Mouse (Mus musculus) gastrocnemius, adult 8-10 months (tissue): ENCODE results near the gene Pm20d1. TPM values are rescaled to one million over a fixed set of nuclear protein-coding genes. Genes with fewer than 3 reads are reported as not detected.

Experiments used
- DNase-seq, 2 experiments: peaks; one replicate each; pipeline ENCODE4 v3.0.0; 2022; ENCODE audit warnings: low spot score in 2 of 2
- total RNA-seq, 4 experiments: library from RNA; stranded (reverse); gene quantifications; 2 replicates each; pipeline ENCODE4 v1.2.4; 2022

Pm20d1 gene
- total RNA-seq: under 1 TPM; 0.40 to 0.51 (median 0.44) TPM

DNA sequence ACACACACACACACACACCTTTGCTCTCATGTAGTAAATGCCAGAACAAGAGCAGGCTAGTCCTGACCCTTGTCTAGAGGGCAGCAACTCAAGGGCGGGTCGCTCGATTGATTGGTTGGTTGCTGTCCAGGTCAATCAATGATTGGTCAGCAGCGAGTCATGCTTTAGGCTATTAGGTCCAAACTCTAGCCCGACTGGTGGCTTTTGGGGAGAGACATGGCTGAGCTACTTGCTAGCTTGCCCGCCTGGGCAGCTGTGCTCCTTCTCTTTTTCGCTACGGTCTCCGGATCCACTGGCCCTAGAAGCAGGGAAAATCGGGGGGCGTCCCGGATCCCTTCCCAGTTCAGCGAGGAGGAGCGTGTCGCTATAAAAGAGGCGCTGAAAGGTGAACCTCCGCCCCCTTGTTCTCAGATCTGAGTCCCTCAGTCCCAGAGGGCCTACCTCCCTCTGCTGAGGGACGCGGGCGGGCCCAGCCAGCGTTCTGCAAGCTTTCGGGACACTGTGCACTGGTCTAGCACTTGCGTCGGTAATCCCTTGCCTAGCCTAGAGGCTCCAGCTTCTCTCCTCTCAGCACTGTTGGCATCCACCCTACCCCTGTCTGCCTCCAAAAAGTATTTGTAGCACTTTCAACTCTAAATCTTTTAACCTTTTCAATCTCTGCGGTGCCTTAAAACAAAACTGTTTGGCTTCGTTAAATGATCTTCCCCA lies at the start of gene Pm20d1:
TSS of gene Pm20d1 (plus strand) at position 180 of the 708 bp plus-strand sequence.
- DNase-seq: peak in 1 of 2 experiments; percentile 16

DNA sequence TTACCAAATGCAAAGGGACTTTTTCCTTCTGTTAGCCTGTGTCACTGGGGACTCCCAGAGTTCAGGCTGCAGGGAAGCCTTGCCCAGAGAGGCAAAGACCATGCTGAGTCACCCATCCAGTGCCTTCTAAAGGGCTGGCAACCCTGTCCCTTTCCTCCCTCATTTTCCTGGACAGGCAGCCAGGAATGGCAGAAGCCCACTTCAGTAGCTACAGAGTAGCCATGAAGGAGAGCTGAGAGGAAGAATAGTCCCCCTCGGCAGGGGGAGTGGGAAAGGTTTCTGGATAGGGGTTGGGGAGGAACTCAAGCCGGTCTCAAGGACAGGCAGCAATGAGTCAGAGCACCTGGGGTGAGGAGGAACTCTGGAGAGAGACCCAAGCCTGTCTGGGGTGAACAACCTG lies 49.4 kb upstream of the Pm20d1 start:
- no peak for DNase-seq

DNA sequence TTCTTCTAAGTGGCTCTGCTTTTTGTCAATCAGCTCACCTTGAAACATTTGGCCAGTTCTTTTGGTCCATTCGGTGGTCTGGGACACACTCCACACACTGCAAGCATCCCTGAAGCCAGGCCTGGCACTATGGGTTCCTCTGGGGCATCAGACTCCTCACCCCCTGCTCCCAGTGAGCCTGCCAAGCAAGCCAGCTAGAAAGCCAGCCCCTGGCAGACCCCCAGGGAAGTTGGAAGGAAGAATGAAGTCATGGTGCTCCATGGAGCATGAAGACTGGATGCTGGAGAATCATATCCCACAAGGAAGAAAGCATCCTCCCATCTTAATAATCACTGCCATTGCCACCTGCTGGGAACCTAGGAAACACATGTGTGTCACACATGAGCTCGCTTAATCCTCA lies 48.5 kb upstream of the Pm20d1 start:
- DNase-seq: no peak

GRCm38 (mm10) chr1:131749706-131750545 lies 47.3 kb upstream of the Pm20d1 start:
- DNase-seq: no peak

DNA sequence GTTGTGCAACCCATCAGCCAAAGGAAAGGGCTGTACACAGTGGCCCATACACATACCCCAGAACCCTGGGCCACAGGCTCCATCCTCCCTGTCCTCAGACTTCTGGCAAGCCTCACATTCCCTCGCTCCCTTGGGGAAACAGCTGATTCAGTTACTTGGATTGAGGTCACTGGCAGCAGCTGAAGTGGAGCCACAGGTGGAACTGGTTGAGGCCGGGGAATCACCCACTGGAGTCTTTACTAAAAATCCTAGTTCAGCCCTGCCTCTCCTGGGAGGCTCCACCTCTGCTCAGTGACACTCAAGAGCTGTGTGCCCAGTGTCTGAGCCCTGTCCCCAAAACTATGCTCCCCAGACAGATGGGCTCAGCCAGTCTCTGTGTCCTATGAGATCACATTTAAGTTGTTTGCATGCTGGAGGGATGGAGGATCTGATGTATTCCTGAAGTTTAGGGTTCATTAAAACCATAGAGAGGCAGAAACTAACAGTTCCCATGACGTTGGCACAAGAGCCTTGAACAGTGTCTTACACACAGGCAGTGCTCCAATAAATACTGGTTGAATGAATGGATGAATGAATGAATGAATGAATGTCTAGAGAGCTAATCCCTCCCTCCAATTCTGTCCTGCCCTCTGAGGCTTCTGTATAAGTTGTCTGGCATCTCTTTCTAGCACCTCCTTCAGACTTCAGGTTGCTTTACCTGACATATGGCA lies 45.8 kb upstream of the Pm20d1 start:
- peak; percentile 27 to 54 for DNase-seq

GRCm38 (mm10) chr1:131751891-131752311 lies 45.3 kb upstream of the Pm20d1 start:
- DNase-seq: no peak

- no peak for DNase-seq
Observed at GRCm38 (mm10) chr1:131754212-131754829, 42.9 kb upstream of the Pm20d1 start.

DNA sequence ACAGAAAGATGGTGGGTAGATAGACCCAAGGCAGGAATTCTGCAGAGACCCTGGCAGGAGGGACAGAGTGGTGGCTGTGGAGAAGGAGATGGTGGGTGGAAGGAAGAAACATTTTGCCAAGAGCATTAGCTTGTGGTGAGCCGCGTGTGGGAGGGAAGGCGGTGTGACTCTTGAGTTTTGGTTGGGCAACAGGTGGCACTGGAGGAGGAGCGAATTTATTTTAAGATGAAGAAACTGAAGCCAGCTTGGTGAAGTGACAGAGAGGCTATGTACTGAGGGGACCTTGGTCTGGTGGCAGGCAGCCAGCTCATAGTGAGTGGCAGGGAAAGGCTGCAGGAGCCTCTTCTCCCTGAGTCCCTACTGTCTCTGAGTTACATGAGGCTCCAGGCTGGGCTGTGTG lies 42.3 kb upstream of the Pm20d1 start:
- peak; percentile 75 to 84 for DNase-seq

DNA sequence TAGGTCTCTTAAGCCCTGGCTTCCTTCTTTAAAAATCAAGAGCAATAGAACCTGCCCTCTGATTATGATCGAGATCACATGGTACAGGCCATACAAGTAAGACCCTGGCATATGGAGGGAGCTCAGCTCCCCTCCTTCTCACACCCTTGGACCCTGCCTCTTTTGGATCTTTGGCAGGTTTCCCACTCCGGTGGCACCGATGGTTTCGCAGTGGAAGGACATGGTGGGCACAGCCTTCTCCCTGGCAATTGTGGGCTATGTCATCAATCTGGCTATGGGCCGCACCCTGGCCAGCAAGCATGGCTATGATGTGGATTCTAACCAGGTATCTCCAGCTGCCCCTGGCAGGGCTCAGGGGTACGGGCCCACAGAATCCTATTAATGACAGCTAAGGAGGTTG lies 40.0 kb upstream of the Pm20d1 start:
- DNase-seq: no peak

GRCm38 (mm10) chr1:131758796-131759195 lies 38.4 kb upstream of the Pm20d1 start:
- peak in 1 of 2 experiments; percentile 1 for DNase-seq

DNA sequence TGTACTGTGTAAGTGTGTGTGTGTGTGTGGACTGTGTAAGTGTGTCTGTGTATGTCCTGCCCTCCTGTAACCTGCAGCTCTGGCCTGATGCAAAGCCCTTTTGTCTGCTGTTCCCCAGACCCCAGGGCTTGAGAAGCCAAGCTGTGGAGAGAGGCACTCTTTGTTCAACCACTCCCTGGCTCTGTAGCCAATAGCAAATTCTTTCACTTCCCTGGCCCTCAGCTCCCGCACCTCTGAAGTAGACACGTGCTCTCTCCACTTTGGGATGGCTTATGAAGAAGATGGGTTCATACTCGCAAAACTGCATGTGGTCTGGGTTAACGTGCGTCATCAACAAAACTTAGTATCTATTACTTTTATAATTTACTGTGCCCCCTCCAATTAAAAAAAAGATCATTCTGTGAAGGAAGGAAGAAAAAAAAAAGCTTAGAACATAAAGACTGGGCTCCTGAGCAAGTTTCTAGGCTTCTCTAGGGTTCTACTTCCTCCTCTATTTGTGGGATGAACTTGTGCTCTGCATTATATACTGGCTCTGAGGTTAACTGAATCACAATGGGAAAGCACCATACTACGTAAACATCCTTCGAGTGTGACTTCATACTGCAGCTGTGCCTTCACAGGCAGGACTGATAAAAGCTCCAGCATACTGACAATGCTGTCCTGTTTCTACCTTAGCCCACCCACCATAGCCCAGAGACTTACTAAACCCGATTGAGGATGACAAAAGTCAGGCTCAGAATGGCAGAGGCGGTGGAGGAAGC lies 37.3 kb upstream of the Pm20d1 start:
- peak in 1 of 2 experiments; percentile 1 for DNase-seq

DNA sequence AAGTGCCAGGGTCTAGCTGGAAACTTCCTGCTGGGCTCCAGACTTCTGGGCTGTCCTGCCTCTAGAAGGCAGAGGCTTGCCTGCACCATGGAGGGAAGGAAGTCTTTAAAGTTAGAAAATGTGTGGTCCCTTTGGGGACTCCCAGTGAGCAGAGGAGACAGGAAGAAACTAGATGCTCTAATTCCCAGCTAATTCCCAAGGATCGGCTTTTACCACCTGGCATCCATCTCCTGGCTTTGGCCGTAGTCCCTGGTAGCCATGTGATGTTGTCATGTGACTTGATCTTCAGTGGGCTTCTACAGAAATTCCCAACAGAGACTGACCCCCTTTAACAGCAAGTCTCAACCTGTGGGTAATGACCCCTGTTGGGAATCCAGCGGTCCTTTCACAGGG lies 36.8 kb upstream of the Pm20d1 start:
- DNase-seq: no peak

- no peak for DNase-seq
Observed at GRCm38 (mm10) chr1:131761079-131761831, 35.9 kb upstream of the Pm20d1 start.

- DNase-seq: peak in 1 of 2 experiments; percentile 1
Observed at GRCm38 (mm10) chr1:131763683-131764082, 33.5 kb upstream of the Pm20d1 start.

- DNase-seq: peak in 1 of 2 experiments; percentile 1
Observed at GRCm38 (mm10) chr1:131764581-131765338, 32.4 kb upstream of the Pm20d1 start.

DNA sequence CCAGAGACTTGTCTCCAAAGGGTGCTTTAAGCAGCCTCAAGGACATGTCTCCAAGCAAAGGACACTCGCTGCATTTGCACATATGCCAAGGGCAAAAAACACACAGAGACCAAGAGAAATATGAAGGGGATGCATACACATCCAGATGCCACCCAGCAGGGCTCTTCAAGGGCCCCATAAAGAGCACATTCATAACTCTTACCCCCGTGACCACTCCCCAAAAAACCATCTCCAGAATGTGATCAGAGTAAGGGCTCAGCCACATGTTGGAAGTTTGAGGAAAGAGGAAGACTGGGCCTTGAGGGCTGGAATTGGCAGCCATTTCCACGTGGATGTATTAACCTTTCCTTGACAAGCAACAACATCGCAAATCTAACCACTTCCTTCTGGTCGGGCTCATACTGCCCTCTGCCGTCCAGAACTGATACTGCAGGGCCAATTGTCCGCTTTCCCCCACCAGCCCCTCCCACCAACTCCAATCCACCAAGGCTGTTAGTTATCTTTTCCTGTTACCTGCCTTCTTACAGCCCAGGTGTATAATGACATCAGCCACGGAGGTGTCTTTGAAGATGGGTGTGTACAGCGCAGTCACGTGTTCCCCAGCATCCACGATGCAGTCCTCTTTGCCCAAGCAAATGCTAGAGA lies 31.7 kb upstream of the Pm20d1 start:
- peak; percentile 57 to 63 for DNase-seq

DNA sequence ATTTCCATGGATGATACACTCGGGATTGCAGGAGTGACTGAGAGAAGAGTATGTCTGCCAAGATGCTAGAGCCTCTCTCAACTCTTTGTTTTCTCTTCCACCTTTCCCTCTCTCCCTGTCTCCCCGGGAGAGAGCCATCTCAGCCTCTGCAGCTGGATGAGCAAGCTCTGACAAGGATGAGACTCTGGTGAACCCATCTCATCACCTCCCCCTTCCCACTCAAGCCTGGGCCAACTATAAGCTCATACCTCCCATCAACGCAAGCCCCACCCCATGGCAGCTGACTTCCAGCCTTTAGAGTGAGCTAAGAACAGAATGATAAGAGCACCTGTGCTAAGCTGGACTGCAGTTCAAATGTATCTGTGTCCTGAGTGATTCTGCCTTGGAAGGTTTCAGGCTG lies 27.9 kb upstream of the Pm20d1 start:
- DNase-seq: no peak

- no peak for DNase-seq
Observed at GRCm38 (mm10) chr1:131770656-131771055, 26.5 kb upstream of the Pm20d1 start.

DNA sequence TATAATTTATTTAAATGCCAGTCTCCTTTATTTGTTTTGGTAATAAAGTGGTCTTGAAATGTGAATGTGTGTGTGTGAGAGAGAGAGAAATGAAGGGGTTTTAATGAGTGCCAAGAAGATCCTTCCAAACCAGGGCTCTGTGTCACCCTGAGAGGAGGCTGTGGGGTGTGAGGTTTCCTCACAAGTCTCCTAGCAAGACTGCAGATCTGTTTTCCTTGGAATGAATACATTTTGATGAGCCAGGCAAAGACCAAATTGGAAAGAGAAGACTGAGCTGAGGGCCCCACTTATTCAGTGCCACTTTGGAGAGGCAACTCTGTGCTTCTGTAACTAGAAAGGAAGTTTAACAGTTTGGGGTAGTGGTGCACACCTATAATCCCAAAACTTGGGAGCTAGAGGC lies 25.7 kb upstream of the Pm20d1 start:
- no peak for DNase-seq
